Mouse (Mus musculus) monocyte, adult 59 days (primary cell): ENCODE results near the gene Bnip2. TPM values are rescaled to one million over a fixed set of nuclear protein-coding genes. Genes with fewer than 3 reads are reported as not detected.

Source experiments
- total RNA-seq, 2 experiments: library from RNA; stranded (reverse); gene quantifications; one replicate each; pipeline ENCODE4 v1.2.4; 2023

The Bnip2 gene
- total RNA-seq: 100 to 1,000 TPM; 118 to 149 TPM

DNA sequence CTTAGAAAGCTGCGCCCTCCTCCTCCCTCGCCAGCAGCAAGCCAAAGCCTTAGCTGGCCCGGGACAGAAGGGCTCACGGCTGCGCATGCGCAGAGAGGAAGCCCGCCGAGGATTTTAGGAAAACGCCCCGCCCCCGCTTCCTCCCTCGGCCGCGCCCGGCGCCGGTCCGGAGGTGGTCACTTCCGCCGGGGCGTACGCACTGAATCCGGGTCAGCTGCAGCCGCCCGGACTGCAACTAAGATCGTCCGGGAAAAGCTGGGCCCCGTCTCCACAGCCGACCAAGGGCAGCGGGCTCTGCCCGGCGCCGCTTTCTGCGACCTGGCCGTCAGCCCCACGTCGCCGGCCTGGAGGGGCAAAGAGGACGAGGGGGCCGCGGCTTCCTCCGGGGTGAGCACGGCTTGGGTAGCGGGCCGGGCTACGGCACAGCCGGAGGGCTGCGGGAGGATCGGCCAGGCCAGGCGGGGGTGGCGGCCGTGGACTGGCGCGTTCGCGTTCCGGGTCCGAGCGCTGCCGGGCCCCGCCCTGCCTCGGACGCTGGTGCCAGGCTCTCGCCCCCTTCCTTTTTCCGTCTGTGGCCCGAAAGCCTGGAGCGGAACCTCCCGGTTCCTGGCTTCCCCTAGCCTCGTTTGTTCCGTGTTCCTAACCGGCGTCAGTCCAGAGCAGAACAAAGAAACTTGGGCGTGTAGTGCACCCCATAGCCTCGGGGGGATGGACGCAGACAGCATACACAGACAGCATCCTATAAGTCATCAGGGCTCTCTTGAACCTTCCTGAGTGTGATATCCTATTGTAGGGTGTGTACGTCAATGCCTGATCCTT, at the start of gene Bnip2:
Gene Bnip2 (plus strand): TSS at position 164 of the 819 bp plus-strand sequence.

GRCm38 (mm10) chr9:70012408-70012901, 23.2 kb downstream of the Bnip2 start, which contains the start of gene Gtf2a2:
TSS of gene Gtf2a2 (plus strand) at chr9:70012550.

GRCm38 (mm10) chr9:70037988-70038387, 48.7 kb downstream of the Bnip2 start, which contains the start of gene Gcnt3:
TSS of gene Gcnt3 (minus strand) at chr9:70038088.

Other genes starting within 250 kb of the Bnip2 start
- gene Foxb1, start 228.5 kb upstream of the Bnip2 start, total RNA-seq: not detected
- gene Gtf2a2, start 23.1 kb downstream of the Bnip2 start, total RNA-seq: 10 to 100 TPM; 71.3 to 77.2 TPM
- not detected for gene Gcnt3, start 48.6 kb downstream of the Bnip2 start, total RNA-seq
- gene Fam81a, start 153.1 kb downstream of the Bnip2 start, total RNA-seq: not detected
- 1 to 10 TPM; 4.8 to 6.2 TPM for gene Myo1e, start 217.9 kb downstream of the Bnip2 start, total RNA-seq